Mouse (Mus musculus) thymus, postnatal 14 days (tissue): Measurements from ENCODE around the gene Khdc4.
A peak's percentile ranks its signal among the peaks of the same experiment; 100 is the strongest.
"Not testable (repeated sequence)": the region's sequence is repeated elsewhere in the genome, so short reads cannot be mapped to it uniquely, and the experiment has no call there.

Experiments
- DNase-seq: peaks from one replicate; pipeline ENCODE4 v3.0.0; 2021

Khdc4 gene

GRCm38 (mm10) chr3:88658441-88659127 lies 27.0 kb upstream of the Khdc4 start:
- DNase-seq = no peak

GRCm38 (mm10) chr3:88659798-88660197 lies 25.8 kb upstream of the Khdc4 start:
- DNase-seq = no peak

GRCm38 (mm10) chr3:88664095-88664494 lies 21.5 kb upstream of the Khdc4 start:
- no peak for DNase-seq

- DNase-seq = peak; percentile 70
These were observed 8.2 kb upstream of the Khdc4 start for GRCm38 (mm10) chr3:88677399-88677798.

GRCm38 (mm10) chr3:88683814-88684213 lies 1.8 kb upstream of the Khdc4 start:
- no peak for DNase-seq

GRCm38 (mm10) chr3:88684236-88684979 lies 1.2 kb upstream of the Khdc4 start:
- DNase-seq = no peak

- DNase-seq = peak; percentile 58
These were observed 402 bp downstream of the Khdc4 start for GRCm38 (mm10) chr3:88685958-88686451.

- no peak for DNase-seq
These were observed 1.4 kb downstream of the Khdc4 start for GRCm38 (mm10) chr3:88686734-88687611.

- no peak for DNase-seq
These were observed 3.5 kb downstream of the Khdc4 start for GRCm38 (mm10) chr3:88689079-88689478.

GRCm38 (mm10) chr3:88695545-88695944 lies 9.9 kb downstream of the Khdc4 start:
- no peak for DNase-seq

GRCm38 (mm10) chr3:88698051-88698450 lies 12.4 kb downstream of the Khdc4 start:
- DNase-seq = no peak

GRCm38 (mm10) chr3:88698834-88699233 lies 13.2 kb downstream of the Khdc4 start:
- no peak for DNase-seq

- no peak for DNase-seq
These were observed 14.6 kb downstream of the Khdc4 start for GRCm38 (mm10) chr3:88700247-88700646.

GRCm38 (mm10) chr3:88701222-88701621 lies 15.6 kb downstream of the Khdc4 start:
- DNase-seq = no peak

GRCm38 (mm10) chr3:88713709-88714108 lies 28.1 kb downstream of the Khdc4 start:
- no peak for DNase-seq

- DNase-seq = no peak
These were observed 29.1 kb downstream of the Khdc4 start for GRCm38 (mm10) chr3:88714725-88715124.

- DNase-seq = not testable (repeated sequence)
These were observed 30.1 kb downstream of the Khdc4 start for GRCm38 (mm10) chr3:88715716-88716115.

- DNase-seq = peak; percentile 91
These were observed 31.0 kb downstream of the Khdc4 start, which contains the start of gene Rit1 for GRCm38 (mm10) chr3:88716399-88717197. Gene Rit1, plus strand, starts transcription at chr3:88716838.

- DNase-seq = peak; percentile 22
These were observed 31.7 kb downstream of the Khdc4 start for GRCm38 (mm10) chr3:88717198-88717798.

GRCm38 (mm10) chr3:88717831-88718230 lies 32.2 kb downstream of the Khdc4 start:
- DNase-seq = no peak

- no peak for DNase-seq
These were observed 33.5 kb downstream of the Khdc4 start for GRCm38 (mm10) chr3:88719098-88719497.

GRCm38 (mm10) chr3:88736556-88736955 lies 51.0 kb downstream of the Khdc4 start:
- DNase-seq = no peak
